Mouse (Mus musculus) thymus, adult 2 months (tissue): ENCODE measurements around the gene Trit1. TPM values are rescaled to one million over a fixed set of nuclear protein-coding genes. Genes with fewer than 3 reads are reported as not detected.
A peak's percentile ranks its signal among the peaks of the same experiment; 100 is the strongest.

Experiments
- DNase-seq: peaks from one replicate; pipeline ENCODE4 v3.0.0; 2021
- H3K27ac ChIP-seq: fragments of 200-500 bp; 2 replicates; pipeline ENCODE4 v1.5.1; 2012; ENCODE audit warnings: low read length, control low read depth; ENCODE audit not compliant: control insufficient read depth, insufficient read depth
- H3K27me3 ChIP-seq: fragments of 200-500 bp; 2 replicates; pipeline ENCODE4 v1.6.1; 2012; ENCODE audit warnings: mild to moderate bottlenecking, low read length, moderate library complexity, mixed read lengths; ENCODE audit not compliant: control insufficient read depth, insufficient read depth
- H3K36me3 ChIP-seq: fragments of 200-500 bp; 2 replicates; pipeline ENCODE4 v1.6.1; 2012; ENCODE audit warnings: mild to moderate bottlenecking, low read length, moderate library complexity; ENCODE audit not compliant: control insufficient read depth, insufficient read depth
- H3K4me1 ChIP-seq: fragments of 200-500 bp; replicated peaks from 2 replicates; pipeline ENCODE4 v1.6.1; 2012; ENCODE audit warnings: low read length; ENCODE audit not compliant: control insufficient read depth, insufficient read depth
- H3K4me3 ChIP-seq: fragments of 200-500 bp; 2 replicates; pipeline ENCODE4 v1.5.1; 2012; ENCODE audit warnings: mild to moderate bottlenecking, low read length, control low read depth, moderate library complexity; ENCODE audit not compliant: control insufficient read depth, insufficient read depth
- CTCF ChIP-seq: fragments of 200-500 bp; IDR thresholded peaks from 2 replicates; pipeline ENCODE4 v1.5.1; 2012; ENCODE audit warnings: mild to moderate bottlenecking, control low read depth, low read length, moderate library complexity, borderline replicate concordance; ENCODE audit not compliant: control insufficient read depth, poor library complexity, insufficient read depth; ENCODE audit errors: extremely low read depth
- POLR2A ChIP-seq: fragments of 200-500 bp; IDR thresholded peaks from 2 replicates; pipeline ENCODE4 v1.6.1; 2012; ENCODE audit warnings: mild to moderate bottlenecking, low read length, control low read depth, moderate library complexity; ENCODE audit not compliant: control insufficient read depth, poor library complexity, insufficient read depth; ENCODE audit errors: extremely low read depth
- WGBS: fragments of 180-500 bp; shearing (Covaris S2); methylation state at CpG from one replicate; pipeline ENCODE4 v1.1.7; 2018; 5-methylcytosine and 5-hydroxymethylcytosine counted together
- polyA plus RNA-seq: library from polyadenylated mRNA; depleted of rRNA; stranded (reverse); fragments of >200 nt; gene quantifications from 2 replicates; pipeline ENCODE4 v1.2.3, GENCODE M21; 2012

Trit1 gene
- polyA plus RNA-seq, 1 experiment: 8.3 TPM

DNA sequence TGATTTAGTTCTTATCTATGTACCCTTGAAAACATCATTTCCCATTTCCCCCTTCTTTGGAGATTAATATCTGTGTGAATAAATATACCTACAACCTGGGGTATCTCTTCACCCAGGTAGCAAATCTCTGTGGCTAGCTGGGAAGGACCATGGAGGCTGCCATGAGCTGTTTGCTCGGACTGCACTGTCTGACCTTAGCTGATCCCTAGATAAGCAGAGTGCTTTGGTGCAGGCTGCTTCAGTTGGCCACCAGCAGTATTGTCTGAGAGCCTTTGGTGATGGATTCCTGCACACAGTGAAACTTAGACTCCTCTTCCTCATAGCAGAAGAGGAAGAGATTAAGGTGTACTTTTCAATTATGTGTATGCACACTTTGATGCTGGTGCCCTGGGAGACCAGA, 41.6 kb downstream of the Trit1 start:
- TF ChIP-seq POLR2A: no peak
- TF ChIP-seq CTCF: no peak
- H3K4me3 ChIP-seq: no peak overlapping the region
- no peak overlapping the region for H3K27ac ChIP-seq
- WGBS: 88% methylated on average over 1 of the region's 1 CpGs
- H3K36me3 ChIP-seq: peaks cover 25% of the 10 kb centered on the region
- no peaks in the 10 kb centered on the region for H3K4me1 ChIP-seq
- DNase-seq: no peak
- no peaks in the 10 kb centered on the region for H3K27me3 ChIP-seq

DNA sequence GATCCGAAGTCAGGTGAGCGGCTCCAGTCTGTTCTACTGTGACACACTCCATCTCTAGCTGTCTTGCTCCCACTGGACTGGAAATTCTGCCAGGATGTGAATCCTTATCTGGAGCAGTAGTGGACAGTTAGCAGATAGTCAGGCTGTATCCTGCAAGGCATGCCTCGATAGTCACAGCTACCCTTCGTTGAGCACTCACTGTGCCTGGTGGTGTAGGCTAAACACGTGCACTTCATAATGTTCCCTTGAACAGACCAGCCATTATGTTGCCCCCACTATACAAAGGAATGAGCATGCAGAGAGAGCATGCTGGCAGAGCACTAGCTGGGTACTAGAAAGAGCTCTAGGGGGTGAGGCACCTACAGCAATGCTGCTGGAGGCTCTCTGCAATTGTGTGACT, 45.3 kb downstream of the Trit1 start:
- no peak overlapping the region for H3K4me3 ChIP-seq
- TF ChIP-seq POLR2A: no peak
- no peak for TF ChIP-seq CTCF
- H3K27ac ChIP-seq: no peak overlapping the region
- DNase-seq: no peak
- 84% methylated on average over 5 of the region's 5 CpGs for WGBS
- no peaks in the 10 kb centered on the region for H3K4me1 ChIP-seq
- H3K36me3 ChIP-seq: no peaks in the 10 kb centered on the region
- no peaks in the 10 kb centered on the region for H3K27me3 ChIP-seq

DNA sequence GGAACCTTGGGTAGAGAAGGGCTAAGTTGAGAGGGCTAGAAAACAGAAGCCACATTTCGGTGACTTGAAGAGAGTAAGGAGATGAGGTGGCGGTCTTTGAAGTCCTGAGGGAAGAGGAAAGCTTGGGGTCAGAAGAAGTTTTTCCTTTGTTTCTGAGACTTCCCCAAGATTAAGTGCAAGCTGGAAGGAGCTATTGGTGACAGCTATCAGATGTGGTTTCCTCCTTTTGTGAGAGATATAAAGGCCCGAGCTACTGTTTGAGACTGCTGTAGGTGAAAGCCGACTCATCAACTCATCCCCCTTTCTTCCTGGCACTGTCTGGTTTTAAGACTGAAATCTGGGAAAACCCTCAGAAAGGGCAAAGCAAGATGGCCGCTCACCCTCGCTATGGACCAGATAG, 52.2 kb downstream of the Trit1 start:
- WGBS: 39% methylated on average over 6 of the region's 6 CpGs
- H3K36me3 ChIP-seq: no peaks in the 10 kb centered on the region
- H3K27ac ChIP-seq: no peak overlapping the region
- H3K27me3 ChIP-seq: no peaks in the 10 kb centered on the region
- peaks cover 6% of the 10 kb centered on the region; the same call in 1 of the 2 replicates for H3K4me1 ChIP-seq
- no peak overlapping the region for H3K4me3 ChIP-seq
- DNase-seq: no peak
- TF ChIP-seq POLR2A: no peak
- no peak for TF ChIP-seq CTCF

DNA sequence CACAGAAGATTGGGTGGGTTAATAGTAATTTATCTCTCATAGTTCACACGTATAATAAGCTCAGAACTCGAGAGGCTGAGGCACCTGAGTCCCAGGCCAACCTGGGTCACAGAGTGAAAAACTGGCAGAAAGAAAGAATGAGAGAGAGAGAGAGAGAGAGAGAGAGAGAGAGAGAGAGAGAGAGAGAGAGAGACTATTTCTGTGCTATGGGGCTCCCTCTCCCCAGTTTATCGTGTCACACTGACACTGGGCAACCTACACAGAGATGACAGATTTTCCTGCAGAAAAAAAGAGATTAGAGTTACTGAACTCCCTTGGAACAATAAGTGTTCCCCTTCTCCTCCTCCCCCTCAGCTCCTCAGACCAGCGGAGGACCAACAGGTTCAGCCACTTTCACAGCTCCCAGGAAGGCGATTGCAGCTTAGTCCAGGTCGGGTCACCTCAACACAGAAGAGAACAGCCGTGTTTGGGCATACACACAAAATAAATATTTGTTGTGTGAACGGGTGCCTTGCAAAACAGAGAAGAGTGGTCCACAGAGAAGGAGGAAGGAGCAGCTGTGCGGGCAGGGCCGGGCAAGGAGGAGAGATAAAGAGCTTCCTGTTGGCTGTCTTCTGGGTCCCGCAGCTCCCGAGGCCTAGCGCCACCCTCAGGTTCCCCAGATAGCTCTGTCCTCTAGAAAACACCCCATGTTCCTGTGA, 55.0 kb downstream of the Trit1 start:
- TF ChIP-seq POLR2A (no peak), CTCF (no peak)
- peaks cover 6% of the 10 kb centered on the region; the same call in 1 of the 2 replicates for H3K4me1 ChIP-seq
- no peaks in the 10 kb centered on the region for H3K36me3 ChIP-seq
- WGBS: 17% methylated on average over 13 of the region's 13 CpGs
- no peak overlapping the region for H3K27ac ChIP-seq
- DNase-seq: peak; percentile 56
- no peak overlapping the region for H3K4me3 ChIP-seq
- no peaks in the 10 kb centered on the region for H3K27me3 ChIP-seq

DNA sequence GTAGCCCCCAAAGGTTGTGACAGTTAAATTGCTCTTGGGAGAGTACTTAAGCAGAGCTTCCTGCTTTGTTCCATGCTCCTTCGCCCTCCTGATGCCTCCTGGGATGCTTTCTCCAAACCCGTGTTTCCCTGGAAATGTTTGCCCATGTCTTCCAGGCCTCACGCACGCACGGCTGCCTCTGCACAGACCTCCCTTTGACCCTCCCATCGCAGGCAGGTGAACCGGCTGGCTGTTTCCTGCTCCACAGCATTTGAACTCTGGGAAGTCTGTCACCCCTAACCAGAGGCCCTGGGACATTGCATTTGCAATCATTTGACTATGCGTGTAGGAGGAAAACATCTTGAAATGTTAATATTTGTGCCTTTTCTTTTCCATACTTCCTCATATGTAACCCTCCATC, 60.5 kb downstream of the Trit1 start:
- Histone ChIP-seq H3K27ac (no peak overlapping the region), H3K4me1 (no peaks in the 10 kb centered on the region), H3K36me3 (no peaks in the 10 kb centered on the region), H3K27me3 (no peaks in the 10 kb centered on the region), H3K4me3 (no peak overlapping the region)
- 93% methylated on average over 8 of the region's 8 CpGs for WGBS
- TF ChIP-seq CTCF: no peak
- no peak for TF ChIP-seq POLR2A
- no peak for DNase-seq

DNA sequence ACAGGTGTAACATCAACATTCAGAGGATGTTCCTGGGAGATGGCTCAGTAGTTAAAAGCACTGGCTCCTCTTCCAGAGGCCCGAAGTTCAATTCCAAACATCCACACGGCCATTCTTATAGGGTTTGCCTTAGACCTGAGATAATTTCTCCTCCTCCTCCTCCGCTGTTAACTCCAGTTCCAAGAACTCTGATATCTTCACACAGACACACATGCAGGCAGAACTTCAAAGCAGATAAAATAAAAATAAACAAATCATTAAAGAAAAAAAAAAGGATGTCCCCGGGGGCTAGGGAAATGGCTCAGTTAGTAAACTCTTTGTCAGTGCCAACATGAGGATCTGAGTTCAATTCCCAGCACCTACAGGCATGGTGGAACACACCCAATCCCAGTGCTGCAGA, 61.8 kb downstream of the Trit1 start:
- 88% methylated on average over 4 of the region's 4 CpGs for WGBS
- TF ChIP-seq POLR2A (no peak), CTCF (no peak)
- H3K4me3 ChIP-seq: no peak overlapping the region
- no peaks in the 10 kb centered on the region for H3K27me3 ChIP-seq
- no peaks in the 10 kb centered on the region for H3K36me3 ChIP-seq
- no peak for DNase-seq
- no peak overlapping the region for H3K27ac ChIP-seq
- H3K4me1 ChIP-seq: no peaks in the 10 kb centered on the region

DNA sequence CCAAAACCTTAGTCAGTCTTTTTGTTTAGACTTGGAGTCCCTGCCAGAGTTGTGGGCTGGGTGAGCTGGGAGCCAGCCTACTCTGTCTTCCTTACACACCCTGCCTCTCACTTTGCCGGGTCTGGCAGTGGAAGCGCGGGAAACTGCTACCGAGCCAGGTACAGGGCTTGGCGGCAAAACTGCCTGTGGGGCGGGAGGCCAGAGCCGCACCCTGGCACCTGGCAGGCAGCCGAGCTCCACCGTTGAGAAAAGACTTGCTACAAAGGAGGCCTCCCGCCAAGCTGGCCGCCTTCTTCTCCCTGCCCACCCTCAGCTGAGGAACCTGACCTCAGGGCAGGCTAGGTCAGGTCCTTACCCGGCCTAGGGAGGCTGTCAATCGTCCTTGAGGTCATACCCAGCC, 64.4 kb downstream of the Trit1 start:
- H3K4me1 ChIP-seq: no peaks in the 10 kb centered on the region
- no peak overlapping the region for H3K4me3 ChIP-seq
- no peaks in the 10 kb centered on the region for H3K27me3 ChIP-seq
- no peak overlapping the region for H3K27ac ChIP-seq
- TF ChIP-seq CTCF (no peak), POLR2A (no peak)
- DNase-seq: no peak
- H3K36me3 ChIP-seq: no peaks in the 10 kb centered on the region
- WGBS: 74% methylated on average over 13 of the region's 13 CpGs
